Mouse (Mus musculus) adrenal gland, adult 8-10 months (tissue): ENCODE measurements at regions not wholly inside any gene's neighbourhood (a gene's known extent, or its start where the extent isn't known, plus 50 kb on each side); places are given as distances from the start of the nearest gene placed in this dataset.
"Not testable (repeated sequence)": the region's sequence is repeated elsewhere in the genome, so short reads cannot be mapped to it uniquely, and the experiment has no call there.

Experiments used
- DNase-seq: peaks from one replicate; pipeline ENCODE4 v3.0.0; 2022

- DNase-seq: no peak
These were observed 76.3 kb downstream of the Cpn2 start for GRCm38 (mm10) chr16:30190935-30191514.

- DNase-seq: peak; percentile 41
These were observed 73.7 kb downstream of the Cpn2 start for GRCm38 (mm10) chr16:30193294-30194261.

- no peak for DNase-seq
These were observed 72.5 kb downstream of the Cpn2 start for GRCm38 (mm10) chr16:30194836-30195235.

DNA sequence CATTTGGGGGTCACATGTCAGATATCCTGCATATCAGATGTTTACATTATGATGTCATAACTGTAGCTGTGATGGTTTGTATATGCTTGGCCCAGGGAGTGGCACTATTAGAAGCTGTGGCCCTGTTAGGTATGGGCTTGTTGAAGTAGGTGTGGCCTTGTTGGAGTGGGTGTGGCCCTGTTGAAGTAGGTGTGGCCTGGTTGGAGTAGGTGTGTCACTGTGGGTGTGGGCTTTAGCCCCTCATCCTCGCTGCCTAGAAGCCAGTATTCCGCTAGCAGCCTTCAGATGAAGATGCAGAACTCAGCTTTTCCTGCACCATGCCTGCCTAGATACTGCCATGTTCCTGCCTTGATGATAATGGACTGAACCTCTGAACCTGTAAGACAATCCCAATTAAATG is 71.4 kb downstream of the Cpn2 start:
- not testable (repeated sequence) for DNase-seq

GRCm38 (mm10) chr16:30197351-30197750 is 69.9 kb downstream of the Cpn2 start:
- no peak for DNase-seq

GRCm38 (mm10) chr16:30199836-30200235 is 67.5 kb downstream of the Cpn2 start:
- no peak for DNase-seq

GRCm38 (mm10) chr16:30204144-30204543 is 63.2 kb downstream of the Cpn2 start:
- DNase-seq: no peak

- DNase-seq: no peak
These were observed 61.9 kb downstream of the Cpn2 start for GRCm38 (mm10) chr16:30205314-30205815.

GRCm38 (mm10) chr16:30205816-30206356 is 61.4 kb downstream of the Cpn2 start:
- DNase-seq: no peak
